Mouse (Mus musculus) right cerebral cortex, postnatal 14 days (tissue): ENCODE measurements at regions not wholly inside any gene's neighbourhood (a gene's known extent, or its start where the extent isn't known, plus 50 kb on each side); places are given as distances from the start of the nearest gene placed in this dataset.

Experiments used
- DNase-seq: peaks from one replicate; pipeline ENCODE4 v3.0.0; 2022

- no peak for DNase-seq
Measured at GRCm38 (mm10) chr6:148539207-148539960, 95.2 kb upstream of the Tmtc1 start.

GRCm38 (mm10) chr6:148534364-148534763 lies 90.2 kb upstream of the Tmtc1 start:
- DNase-seq = no peak

GRCm38 (mm10) chr6:148531068-148531467 lies 86.9 kb upstream of the Tmtc1 start:
- DNase-seq = no peak

GRCm38 (mm10) chr6:148528611-148529010 lies 84.4 kb upstream of the Tmtc1 start:
- no peak for DNase-seq

- no peak for DNase-seq
Measured at GRCm38 (mm10) chr6:148522893-148523292, 78.7 kb upstream of the Tmtc1 start.

GRCm38 (mm10) chr6:148517536-148518245 lies 73.5 kb upstream of the Tmtc1 start:
- no peak for DNase-seq

GRCm38 (mm10) chr6:148516654-148517053 lies 72.5 kb upstream of the Tmtc1 start:
- DNase-seq = no peak

- DNase-seq = no peak
Measured at GRCm38 (mm10) chr6:148515105-148515504, 70.9 kb upstream of the Tmtc1 start.

GRCm38 (mm10) chr6:148514645-148515044 lies 70.5 kb upstream of the Tmtc1 start:
- no peak for DNase-seq

GRCm38 (mm10) chr6:148514124-148514523 lies 69.9 kb upstream of the Tmtc1 start:
- DNase-seq = no peak

- no peak for DNase-seq
Measured at GRCm38 (mm10) chr6:148513134-148513533, 68.9 kb upstream of the Tmtc1 start.

- DNase-seq = no peak
Measured at GRCm38 (mm10) chr6:148505325-148505724, 61.1 kb upstream of the Tmtc1 start.

GRCm38 (mm10) chr6:148500251-148501179 lies 56.3 kb upstream of the Tmtc1 start:
- DNase-seq = no peak
